Mouse (Mus musculus) forebrain, postnatal 0 days (tissue): ENCODE results near the gene Uckl1. TPM values are rescaled to one million over a fixed set of nuclear protein-coding genes. Genes with fewer than 3 reads are reported as not detected.
A peak's percentile ranks its signal among the peaks of the same experiment; 100 is the strongest.

ENCODE experiments used
- ATAC-seq: fragments of 200-750 bp; cut with Nextera tagmentation; 2 replicates; pipeline ENCODE4 v1.8.0; 2017; ENCODE audit warnings: mild to moderate bottlenecking, moderate library complexity
- DNase-seq: peaks from one replicate; pipeline ENCODE4 v3.0.0-alpha.2; 2015
- H3K27ac ChIP-seq: fragments of 300-500 bp; sonication (generic); 2 replicates; pipeline ENCODE4 v1.5.1; 2014; ENCODE audit warnings: low read depth, mild to moderate bottlenecking, antibody characterized with exemption, low read length, moderate library complexity, mixed read lengths
- H3K27me3 ChIP-seq: fragments of 300-500 bp; sonication (generic); 2 replicates; pipeline ENCODE4 v1.6.1; 2014; ENCODE audit warnings: mild to moderate bottlenecking, low read length, mixed read lengths; ENCODE audit not compliant: insufficient read depth
- H3K36me3 ChIP-seq: fragments of 300-500 bp; sonication (generic); 2 replicates; pipeline ENCODE4 v1.6.1; 2014; ENCODE audit warnings: mild to moderate bottlenecking, moderate library complexity; ENCODE audit not compliant: insufficient read depth
- H3K4me1 ChIP-seq: fragments of 300-500 bp; sonication (generic); 2 replicates; pipeline ENCODE4 v1.6.1; 2014; ENCODE audit warnings: antibody characterized with exemption; ENCODE audit not compliant: insufficient read depth
- H3K4me2 ChIP-seq: fragments of 300-500 bp; sonication (generic); 2 replicates; pipeline ENCODE4 v1.6.1; 2014; ENCODE audit warnings: low read depth, mild to moderate bottlenecking, moderate library complexity
- H3K4me3 ChIP-seq: fragments of 300-500 bp; sonication (generic); 2 replicates; pipeline ENCODE4 v1.5.1; 2014; ENCODE audit warnings: low read depth, low read length, mixed read lengths
- H3K9ac ChIP-seq: fragments of 300-500 bp; sonication (generic); 2 replicates; pipeline ENCODE4 v1.6.1; 2014; ENCODE audit warnings: mild to moderate bottlenecking
- H3K9me3 ChIP-seq: fragments of 300-500 bp; sonication (generic); 2 replicates; pipeline ENCODE4 v1.6.1; 2016; ENCODE audit warnings: low read length
- CTCF ChIP-seq: sonication (generic); IDR thresholded peaks from 2 replicates; pipeline ENCODE4 v1.5.1; 2016; ENCODE audit warnings: antibody characterized with exemption, control low read depth, low read depth
- WGBS: fragments of 180-500 bp; shearing (Covaris S2); extraction: QIAGEN DNeasy Blood & Tissue Kit; methylation state at CpG from one replicate; pipeline ENCODE4 v1.1.7; 2014; 5-methylcytosine and 5-hydroxymethylcytosine counted together
- polyA plus RNA-seq: library from polyadenylated mRNA; unstranded; fragments of >200 nt; fragmentation: Nextera tagmentation; extraction: Ambion mirVana; gene quantifications from 2 replicates; pipeline ENCODE4 v1.2.1, GENCODE M21; 2015
- total RNA-seq: library from RNA; depleted of rRNA; stranded (reverse); fragments of >200 nt; gene quantifications from 2 replicates; pipeline ENCODE4 v1.2.3, GENCODE M21; 2014

Gene Uckl1
- total and polyA plus RNA-seq, 2 experiments from 2014 or later: 42.7 to 55.8 TPM

- DNase-seq (no peak), ATAC-seq (no peak)
- Histone ChIP-seq H3K27me3 (no peaks in the 10 kb centered on the region), H3K36me3 (peaks cover 65% of the 10 kb centered on the region), H3K9ac (no peak overlapping the region), H3K9me3 (no peaks in the 10 kb centered on the region), H3K4me1 (peaks cover 16% of the 10 kb centered on the region), H3K4me2 (no peak overlapping the region), H3K27ac (no peak overlapping the region), H3K4me3 (no peak overlapping the region)
- 96% methylated on average over 10 of the region's 10 CpGs for WGBS
- TF ChIP-seq CTCF: no peak
Observed at GRCm38 (mm10) chr2:181589011-181589731, 4.5 kb upstream of the Uckl1 start.

- no peak for DNase-seq
Observed at GRCm38 (mm10) chr2:181588229-181588780, 3.6 kb upstream of the Uckl1 start.

GRCm38 (mm10) chr2:181587796-181588195, 3.1 kb upstream of the Uckl1 start:
- WGBS: 80% methylated on average over 6 of the region's 6 CpGs
- peak; percentile 2; the same call in 1 of the 2 replicates for TF ChIP-seq CTCF
- ATAC-seq (no peak), DNase-seq (no peak)
- no peaks in the 10 kb centered on the region for H3K27me3 ChIP-seq
- peaks cover 12% of the 10 kb centered on the region for H3K4me1 ChIP-seq
- H3K27ac ChIP-seq: no peak overlapping the region
- H3K9ac ChIP-seq: no peak overlapping the region
- no peak overlapping the region for H3K4me3 ChIP-seq
- H3K9me3 ChIP-seq: no peaks in the 10 kb centered on the region
- no peak overlapping the region for H3K4me2 ChIP-seq
- peaks cover 79% of the 10 kb centered on the region for H3K36me3 ChIP-seq

More at GRCm38 (mm10) chr2:181588229-181588780, 3.6 kb upstream of the Uckl1 start:
- no peak for ATAC-seq
- WGBS: 91% methylated on average over 11 of the region's 11 CpGs
- Histone ChIP-seq H3K9me3 (no peaks in the 10 kb centered on the region), H3K36me3 (peaks cover 74% of the 10 kb centered on the region), H3K4me1 (peaks cover 16% of the 10 kb centered on the region), H3K27me3 (no peaks in the 10 kb centered on the region), H3K27ac (no peak overlapping the region), H3K4me3 (no peak overlapping the region), H3K4me2 (no peak overlapping the region), H3K9ac (no peak overlapping the region)
- no peak for TF ChIP-seq CTCF

GRCm38 (mm10) chr2:181586124-181586523, 1.4 kb upstream of the Uckl1 start:
- DNase-seq (no peak), ATAC-seq (no peak)
- Histone ChIP-seq H3K36me3 (peaks cover 79% of the 10 kb centered on the region), H3K9me3 (no peaks in the 10 kb centered on the region), H3K4me1 (peaks cover 6% of the 10 kb centered on the region), H3K9ac (no peak overlapping the region), H3K4me2 (no peak overlapping the region), H3K27me3 (no peaks in the 10 kb centered on the region), H3K4me3 (no peak overlapping the region), H3K27ac (no peak overlapping the region)
- 92% methylated on average over 3 of the region's 3 CpGs for WGBS
- no peak for TF ChIP-seq CTCF

- H3K27ac ChIP-seq: no peak overlapping the region
- H3K4me2 ChIP-seq: no peak overlapping the region
- no peak overlapping the region for H3K4me3 ChIP-seq
- H3K9me3 ChIP-seq: no peaks in the 10 kb centered on the region
- H3K36me3 ChIP-seq: peaks cover 77% of the 10 kb centered on the region
- no peaks in the 10 kb centered on the region for H3K27me3 ChIP-seq
- ATAC-seq (no peak), DNase-seq (no peak)
- H3K4me1 ChIP-seq: peaks cover 3% of the 10 kb centered on the region
- H3K9ac ChIP-seq: no peak overlapping the region
- 95% methylated on average over 5 of the region's 5 CpGs for WGBS
- TF ChIP-seq CTCF: no peak
Observed at GRCm38 (mm10) chr2:181585506-181585905, 814 bp upstream of the Uckl1 start.

- DNase-seq: no peak
- no peak for ATAC-seq
- no peak overlapping the region for H3K27ac ChIP-seq
- no peak overlapping the region for H3K4me2 ChIP-seq
- peaks cover 9% of the 10 kb centered on the region; the same call in 1 of the 2 replicates for H3K4me1 ChIP-seq
- WGBS: 88% methylated on average over 3 of the region's 3 CpGs
- H3K4me3 ChIP-seq: no peak overlapping the region
- H3K9me3 ChIP-seq: no peaks in the 10 kb centered on the region
- no peaks in the 10 kb centered on the region for H3K27me3 ChIP-seq
- peaks cover 59% of the 10 kb centered on the region for H3K36me3 ChIP-seq
- no peak for TF ChIP-seq CTCF
- H3K9ac ChIP-seq: no peak overlapping the region
Observed at GRCm38 (mm10) chr2:181583460-181584257, 1.0 kb downstream of the Uckl1 start.

- WGBS: 74% methylated on average over 1 of the region's 1 CpGs
- TF ChIP-seq CTCF: no peak
Observed at GRCm38 (mm10) chr2:181582939-181583338, 1.8 kb downstream of the Uckl1 start.

More at GRCm38 (mm10) chr2:181582939-181583338, 1.8 kb downstream of the Uckl1 start:
- H3K4me2 ChIP-seq: no peak overlapping the region
- H3K36me3 ChIP-seq: peaks cover 52% of the 10 kb centered on the region
- H3K9me3 ChIP-seq: no peaks in the 10 kb centered on the region
- no peak overlapping the region for H3K4me3 ChIP-seq
- no peak overlapping the region for H3K9ac ChIP-seq
- peaks cover 9% of the 10 kb centered on the region; the same call in 1 of the 2 replicates for H3K4me1 ChIP-seq
- H3K27ac ChIP-seq: no peak overlapping the region
- DNase-seq: no peak
- ATAC-seq: no peak
- H3K27me3 ChIP-seq: no peaks in the 10 kb centered on the region
